Mouse (Mus musculus): ENCODE results near the gene 1700023F06Rik. TPM values are rescaled to one million over a fixed set of nuclear protein-coding genes. Genes with fewer than 3 reads are reported as not detected.

1700023F06Rik gene
- total and polyA plus RNA-seq, 3 experiments: not detected

DNA sequence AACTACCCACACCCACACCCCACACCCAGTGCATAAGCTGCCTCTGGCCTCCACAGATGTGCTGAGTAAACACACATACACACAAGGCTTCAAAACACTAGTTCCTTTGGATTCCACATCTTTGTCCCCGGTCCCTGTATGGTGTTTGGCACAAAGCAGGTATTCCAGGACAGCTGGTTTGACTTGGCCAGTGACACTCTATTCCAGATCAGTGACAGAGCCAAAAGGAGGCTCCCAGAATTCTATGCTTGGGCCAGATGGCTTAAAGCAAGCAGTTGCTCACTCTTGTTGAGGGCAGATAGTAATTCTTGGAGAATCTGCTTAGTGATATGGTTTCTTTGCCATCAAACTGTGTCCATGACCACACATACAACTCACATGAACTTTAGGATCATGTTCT is 26.1 kb upstream of the 1700023F06Rik start:
- no peak overlapping the region for H3K4me2 ChIP-seq (ENCODE audit: insufficient read depth, low read depth, poor library complexity, severe bottlenecking)
- DNase-seq (ENCODE audit: extremely low read depth): no peak
- H3K36me3 ChIP-seq (replicated peaks in 1 of 2; ENCODE audit: control insufficient read depth in 1 of 2, insufficient read depth in 1 of 2, low read length in 1 of 2): peaks cover 49 to 89% of the 10 kb centered on the region in 2 experiments
- no peaks in the 10 kb centered on the region for H3K79me2 ChIP-seq (replicated peaks; ENCODE audit: control insufficient read depth, extremely low read depth, insufficient read depth, poor library complexity, severe bottlenecking)
- no peak for TF ChIP-seq SMC3 (IDR thresholded peaks at IDR 0.05; ENCODE audit: low read depth, low read length)
- no peak for TF ChIP-seq IRF4 (IDR thresholded peaks at IDR 0.05; ENCODE audit: low read depth, low read length)
- TF ChIP-seq CHD2 (IDR thresholded peaks at IDR 0.05; ENCODE audit: low read length): no peak
- no peak for TF ChIP-seq PAX5 (IDR thresholded peaks at IDR 0.05; ENCODE audit: low read length)
- TF ChIP-seq E2F4 (IDR thresholded peaks at IDR 0.05; ENCODE audit: insufficient replicate concordance, low read depth, low read length): no peak
- TF ChIP-seq ZKSCAN1 (IDR thresholded peaks at IDR 0.05; ENCODE audit: borderline replicate concordance, low read depth, low read length): no peak
- TF ChIP-seq ETS1 (conservative IDR thresholded peaks at IDR 0.05; ENCODE audit: low read depth, low read length): no peak
- no peak for TF ChIP-seq MAZ (IDR thresholded peaks at IDR 0.05; ENCODE audit: low read depth, low read length)
- TF ChIP-seq ELF1 (IDR thresholded peaks at IDR 0.05; ENCODE audit: low read depth, low read length): no peak
- no peak for TF ChIP-seq TBP (conservative IDR thresholded peaks at IDR 0.05; ENCODE audit: low read depth, low read length)
- TF ChIP-seq NELFE (IDR thresholded peaks at IDR 0.05; ENCODE audit: low read depth, low read length): no peak
- no peak overlapping the region for H3K9ac ChIP-seq (ENCODE audit: insufficient read depth, low read depth)
- no peak overlapping the region for H3K4me3 ChIP-seq (replicated peaks in 1 of 3; ENCODE audit: low read depth in 2 of 3, low read length in 2 of 3, poor library complexity in 1 of 3)
- peaks cover 26 to 71% of the 10 kb centered on the region in 2 experiments for H3K4me1 ChIP-seq (ENCODE audit: control insufficient read depth in 1 of 2, insufficient read depth in 2 of 2)
- H3K27me3 ChIP-seq (replicated peaks): no peaks in the 10 kb centered on the region
- in situ Hi-C loops (cut with MboI; ENCODE audit: low pct_ligation_motif_present, low pct_unique_long_range_greater_than_20kb, low sequenced_read_pairs): no loop called here
- H3K9me3 ChIP-seq (replicated peaks; ENCODE audit: low read length): peaks cover 20% of the 10 kb centered on the region
- dilution Hi-C loops (cut with MboI; ENCODE audit: extremely low pct_ligation_motif_present, extremely low pct_unique_long_range_greater_than_20kb, low sequenced_read_pairs): no loop called here
- no peak overlapping the region for H3K27ac ChIP-seq (ENCODE audit: insufficient read depth, low read depth)

- no peaks in the 10 kb centered on the region for H3K79me2 ChIP-seq (replicated peaks; ENCODE audit: control insufficient read depth, extremely low read depth, insufficient read depth, poor library complexity, severe bottlenecking)
- TF ChIP-seq CTCF (conservative IDR thresholded peaks at IDR 0.05 in 1 of 2, IDR thresholded peaks at IDR 0.05 in 1 of 2; ENCODE audit: low read depth in 2 of 2, low read length in 2 of 2) (peak; percentile 92 to 99), MAZ (IDR thresholded peaks at IDR 0.05; ENCODE audit: low read depth, low read length) (peak; percentile 63; the same call in 1 of the 2 replicates), RAD21 (IDR thresholded peaks at IDR 0.05; ENCODE audit: low read depth, low read length) (peak; percentile 90), SMC3 (IDR thresholded peaks at IDR 0.05; ENCODE audit: low read depth, low read length) (peak; percentile 100), MXI1 (IDR thresholded peaks at IDR 0.05; ENCODE audit: low read depth, low read length) (no peak), ZKSCAN1 (IDR thresholded peaks at IDR 0.05; ENCODE audit: borderline replicate concordance, low read depth, low read length) (no peak), SIN3A (IDR thresholded peaks at IDR 0.05; ENCODE audit: low read length) (no peak), POLR2A (IDR thresholded peaks at IDR 0.05; ENCODE audit: low read depth, low read length) (0 out of 2 replicates have a peak, but pooled peaks have one; percentile 14), JUND (conservative IDR thresholded peaks at IDR 0.05; ENCODE audit: low read depth, low read length) (no peak), ZC3H11A (IDR thresholded peaks at IDR 0.05; ENCODE audit: low read depth, low read length) (peak; percentile 86), NELFE (IDR thresholded peaks at IDR 0.05; ENCODE audit: low read depth, low read length) (peak; percentile 57; the same call in 1 of the 2 replicates), TCF12 (IDR thresholded peaks at IDR 0.05; ENCODE audit: low read depth, low read length) (0 out of 2 replicates have a peak, but pooled peaks have one; percentile 33), USF2 (conservative IDR thresholded peaks at IDR 0.05; ENCODE audit: low read depth, low read length) (no peak), IRF4 (IDR thresholded peaks at IDR 0.05; ENCODE audit: low read depth, low read length) (peak; percentile 80), ELF1 (IDR thresholded peaks at IDR 0.05; ENCODE audit: low read depth, low read length) (peak; percentile 66), CHD2 (IDR thresholded peaks at IDR 0.05; ENCODE audit: low read length) (no peak)
- H3K9ac ChIP-seq (ENCODE audit: insufficient read depth, low read depth): no peak overlapping the region
- dilution Hi-C loops (cut with MboI; ENCODE audit: extremely low pct_ligation_motif_present, extremely low pct_unique_long_range_greater_than_20kb, low sequenced_read_pairs): no loop called here
- H3K36me3 ChIP-seq (replicated peaks in 1 of 2; ENCODE audit: control insufficient read depth in 1 of 2, insufficient read depth in 1 of 2, low read length in 1 of 2): peaks cover 45 to 86% of the 10 kb centered on the region in 2 experiments
- peaks cover 23 to 62% of the 10 kb centered on the region in 2 experiments for H3K4me1 ChIP-seq (ENCODE audit: control insufficient read depth in 1 of 2, insufficient read depth in 2 of 2)
- in situ Hi-C loops (cut with MboI; ENCODE audit: low pct_ligation_motif_present, low pct_unique_long_range_greater_than_20kb, low sequenced_read_pairs): no loop called here
- H3K4me2 ChIP-seq (ENCODE audit: insufficient read depth, low read depth, poor library complexity, severe bottlenecking): no peak overlapping the region
- DNase-seq (ENCODE audit: extremely low read depth): peak; percentile 86
- no peak overlapping the region for H3K27ac ChIP-seq (ENCODE audit: insufficient read depth, low read depth)
- no peaks in the 10 kb centered on the region for H3K27me3 ChIP-seq (replicated peaks)
- H3K4me3 ChIP-seq (replicated peaks in 1 of 3; ENCODE audit: low read depth in 2 of 3, low read length in 2 of 3, poor library complexity in 1 of 3): no peak overlapping the region
- peaks cover 15% of the 10 kb centered on the region for H3K9me3 ChIP-seq (replicated peaks; ENCODE audit: low read length)
These were observed 24.6 kb upstream of the 1700023F06Rik start for GRCm38 (mm10) chr11:103232966-103233365.

Measured in CH12.LX (cell line).